Mouse (Mus musculus): ENCODE results near the gene Commd1. TPM values are rescaled to one million over a fixed set of nuclear protein-coding genes. Genes with fewer than 3 reads are reported as not detected.

The Commd1 gene
- polyA plus RNA-seq, 1 experiment from 2014 or later: 384 TPM

DNA sequence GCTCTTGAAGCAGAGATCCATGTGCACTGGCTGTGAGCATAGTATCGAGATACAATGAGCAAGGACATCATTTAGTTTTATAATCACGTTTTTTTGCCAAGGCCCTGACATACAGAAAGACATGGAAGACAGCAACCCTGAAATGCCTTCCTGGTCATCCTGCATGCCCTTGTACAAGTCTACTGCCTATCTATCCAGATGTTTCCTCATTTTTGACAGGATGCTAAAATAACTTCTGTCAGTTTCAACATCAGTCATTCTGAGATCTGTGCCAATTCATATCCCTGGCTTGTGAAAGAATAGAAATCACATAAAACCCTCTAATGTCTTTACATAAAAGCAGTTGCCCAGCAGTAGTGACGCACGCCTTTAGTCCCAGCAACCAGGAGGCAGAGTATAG, 85.1 kb downstream of the Commd1 start:
- ATAC-seq: no peak
- WGBS: 87% methylated on average over 4 of the region's 4 CpGs

DNA sequence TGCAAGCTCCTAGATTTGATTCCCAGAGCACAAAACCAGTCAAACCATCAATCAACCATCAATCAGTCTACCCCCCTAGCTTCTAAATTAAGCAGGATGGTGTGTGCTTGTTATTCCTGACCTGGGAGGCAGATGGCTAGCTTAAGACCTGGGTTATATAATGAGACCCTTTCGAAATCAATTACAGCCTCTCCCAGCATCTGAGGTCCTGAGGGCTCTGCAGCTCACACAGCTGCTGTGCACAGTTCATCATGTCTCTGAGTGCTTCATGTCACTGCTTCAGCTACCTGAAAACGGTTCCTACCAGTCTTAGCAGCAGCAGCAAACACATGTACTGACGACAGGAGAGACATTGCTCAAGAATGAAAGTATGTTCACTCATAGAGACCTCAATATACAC, 89.1 kb downstream of the Commd1 start:
- Histone ChIP-seq H3K27ac (no peak overlapping the region), H3K4me3 (replicated peaks) (no peak overlapping the region), H3K9ac (no peak overlapping the region), H3K4me1 (replicated peaks) (no peaks in the 10 kb centered on the region), H3K4me2 (replicated peaks) (no peak overlapping the region), H3K9me3 (no peaks in the 10 kb centered on the region), H3K27me3 (replicated peaks) (no peaks in the 10 kb centered on the region), H3K36me3 (no peaks in the 10 kb centered on the region)
- ATAC-seq: no peak
- 68% methylated on average over 3 of the region's 3 CpGs for WGBS

More for the DNA sequence above, 85.1 kb downstream of the Commd1 start:
- Histone ChIP-seq H3K9ac (no peak overlapping the region), H3K4me2 (replicated peaks) (no peak overlapping the region), H3K4me3 (replicated peaks) (no peak overlapping the region), H3K27ac (no peak overlapping the region), H3K36me3 (no peaks in the 10 kb centered on the region), H3K9me3 (no peaks in the 10 kb centered on the region), H3K27me3 (replicated peaks) (no peaks in the 10 kb centered on the region), H3K4me1 (replicated peaks) (no peaks in the 10 kb centered on the region)

DNA sequence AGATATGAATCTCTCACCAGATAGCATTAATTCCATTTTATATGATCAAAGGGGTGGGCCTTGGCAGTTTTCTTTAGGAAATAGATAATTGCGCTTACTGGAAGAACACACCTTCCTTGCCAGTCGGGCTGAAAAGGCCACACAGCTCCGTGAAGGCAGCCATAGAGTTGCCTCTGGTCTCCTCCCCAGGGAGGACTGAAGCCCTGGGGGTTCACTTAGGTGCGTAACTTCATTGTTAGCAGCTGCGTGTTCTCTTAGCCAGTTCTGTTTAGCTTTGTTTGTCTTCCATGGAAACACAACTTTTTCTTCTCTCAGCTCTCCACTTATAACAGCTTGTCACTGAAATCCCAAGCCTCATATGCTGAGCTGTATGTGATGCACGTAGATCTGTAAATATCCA, 89.7 kb downstream of the Commd1 start:
- Histone ChIP-seq H3K4me3 (replicated peaks) (no peak overlapping the region), H3K4me1 (replicated peaks) (no peaks in the 10 kb centered on the region), H3K9ac (no peak overlapping the region), H3K27ac (no peak overlapping the region), H3K36me3 (no peaks in the 10 kb centered on the region), H3K27me3 (replicated peaks) (no peaks in the 10 kb centered on the region), H3K4me2 (replicated peaks) (no peak overlapping the region), H3K9me3 (no peaks in the 10 kb centered on the region)
- ATAC-seq: no peak
- WGBS: 60% methylated on average over 6 of the region's 6 CpGs

DNA sequence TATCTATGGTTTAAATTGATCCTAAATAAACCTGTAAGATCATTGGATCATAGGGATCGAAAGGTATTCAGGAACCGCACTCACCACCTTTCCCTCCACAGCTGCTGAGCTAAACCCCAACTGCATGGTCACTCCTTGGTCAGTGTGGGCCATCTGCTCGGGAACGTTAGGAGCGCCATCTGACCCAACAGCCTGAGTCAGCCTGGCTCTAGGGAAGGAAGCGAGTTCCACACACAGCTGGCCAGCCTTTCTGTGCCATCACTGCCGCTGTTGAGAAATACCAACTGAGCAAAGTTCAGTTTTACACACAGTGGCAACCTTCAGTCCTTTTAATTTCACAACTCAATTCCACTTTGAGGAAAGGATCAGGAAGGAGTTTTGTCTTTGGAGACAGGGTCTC, 90.3 kb downstream of the Commd1 start:
- Histone ChIP-seq H3K9me3 (no peaks in the 10 kb centered on the region), H3K9ac (no peak overlapping the region), H3K4me1 (replicated peaks) (no peaks in the 10 kb centered on the region), H3K27me3 (replicated peaks) (no peaks in the 10 kb centered on the region), H3K36me3 (no peaks in the 10 kb centered on the region), H3K27ac (no peak overlapping the region), H3K4me2 (replicated peaks) (no peak overlapping the region), H3K4me3 (replicated peaks) (no peak overlapping the region)
- 72% methylated on average over 7 of the region's 7 CpGs for WGBS
- peak; percentile 83 for ATAC-seq

DNA sequence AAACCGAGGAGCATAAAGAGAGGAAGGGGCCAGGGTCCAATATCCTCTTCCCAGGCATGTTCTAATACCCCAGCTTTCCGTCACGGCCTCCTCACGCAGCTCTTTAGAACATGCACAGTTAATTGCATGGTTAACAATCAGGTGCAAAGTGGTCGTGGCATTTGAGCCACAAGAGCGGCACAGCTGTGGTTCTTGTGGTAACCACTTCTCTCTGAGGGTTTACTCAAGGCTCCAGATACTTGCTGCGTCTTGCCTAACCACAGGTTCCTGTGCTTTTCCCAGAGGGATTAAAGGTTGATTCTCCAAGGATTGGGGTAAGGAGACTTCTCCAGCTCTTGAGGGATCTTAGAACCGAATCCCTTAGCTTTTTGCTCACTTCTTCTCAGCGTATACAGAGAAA, 90.9 kb downstream of the Commd1 start:
- no peak overlapping the region for H3K4me2 ChIP-seq (replicated peaks)
- H3K27ac ChIP-seq: no peak overlapping the region
- 79% methylated on average over 9 of the region's 9 CpGs for WGBS
- H3K36me3 ChIP-seq: no peaks in the 10 kb centered on the region
- ATAC-seq: no peak
- no peaks in the 10 kb centered on the region for H3K4me1 ChIP-seq (replicated peaks)
- no peaks in the 10 kb centered on the region for H3K27me3 ChIP-seq (replicated peaks)
- H3K4me3 ChIP-seq (replicated peaks): no peak overlapping the region
- H3K9me3 ChIP-seq: no peaks in the 10 kb centered on the region
- no peak overlapping the region for H3K9ac ChIP-seq

DNA sequence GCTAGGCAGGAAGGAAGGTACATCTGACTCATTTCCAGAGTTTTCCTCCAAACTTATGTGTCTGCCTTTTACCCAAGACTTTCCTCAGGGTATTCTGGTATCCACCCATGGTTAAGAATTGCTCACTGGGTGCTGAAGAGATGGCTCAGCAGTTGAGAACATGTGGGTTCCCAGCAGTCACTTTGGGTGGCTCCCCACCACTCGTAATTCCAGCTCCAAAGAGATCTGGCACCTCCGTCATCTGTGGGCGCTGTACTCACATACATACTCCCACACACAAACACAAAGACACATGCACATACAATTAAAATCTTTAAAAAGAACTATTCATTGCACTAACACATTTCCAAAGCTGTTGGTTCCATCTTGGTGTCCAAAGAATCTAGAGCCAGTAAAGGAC, 93.0 kb downstream of the Commd1 start:
- Histone ChIP-seq H3K4me2 (replicated peaks) (no peak overlapping the region), H3K27me3 (replicated peaks) (no peaks in the 10 kb centered on the region), H3K36me3 (no peaks in the 10 kb centered on the region), H3K4me3 (replicated peaks) (no peak overlapping the region), H3K9ac (no peak overlapping the region), H3K4me1 (replicated peaks) (no peaks in the 10 kb centered on the region), H3K9me3 (no peaks in the 10 kb centered on the region), H3K27ac (no peak overlapping the region)
- no peak for ATAC-seq
- 89% methylated on average over 3 of the region's 3 CpGs for WGBS

DNA sequence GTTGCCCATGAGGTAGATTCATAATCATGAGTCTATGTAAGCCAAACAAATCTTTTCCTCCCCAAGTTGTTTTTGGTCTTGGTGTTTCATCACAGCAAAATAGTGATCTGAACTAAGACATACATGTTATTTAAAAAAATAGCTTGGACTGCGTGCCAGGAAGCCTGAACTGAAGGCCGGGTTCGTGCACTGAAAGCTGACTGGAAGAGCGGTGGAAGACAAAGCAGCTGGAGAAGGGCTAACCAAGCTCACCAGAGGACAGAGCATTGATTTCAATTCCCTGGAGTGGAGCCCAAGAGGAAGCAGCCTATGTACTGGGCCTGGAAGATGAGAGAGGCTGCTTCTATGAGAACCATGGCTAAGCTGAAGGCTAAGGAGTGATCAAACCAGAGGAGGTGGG, 95.2 kb downstream of the Commd1 start:
- no peaks in the 10 kb centered on the region for H3K9me3 ChIP-seq
- WGBS: 85% methylated on average over 4 of the region's 4 CpGs
- no peak overlapping the region for H3K4me2 ChIP-seq (replicated peaks)
- no peaks in the 10 kb centered on the region for H3K27me3 ChIP-seq (replicated peaks)
- no peak overlapping the region for H3K27ac ChIP-seq
- H3K4me1 ChIP-seq (replicated peaks): no peaks in the 10 kb centered on the region
- ATAC-seq: no peak
- H3K36me3 ChIP-seq: no peaks in the 10 kb centered on the region
- H3K4me3 ChIP-seq (replicated peaks): no peak overlapping the region
- H3K9ac ChIP-seq: no peak overlapping the region

DNA sequence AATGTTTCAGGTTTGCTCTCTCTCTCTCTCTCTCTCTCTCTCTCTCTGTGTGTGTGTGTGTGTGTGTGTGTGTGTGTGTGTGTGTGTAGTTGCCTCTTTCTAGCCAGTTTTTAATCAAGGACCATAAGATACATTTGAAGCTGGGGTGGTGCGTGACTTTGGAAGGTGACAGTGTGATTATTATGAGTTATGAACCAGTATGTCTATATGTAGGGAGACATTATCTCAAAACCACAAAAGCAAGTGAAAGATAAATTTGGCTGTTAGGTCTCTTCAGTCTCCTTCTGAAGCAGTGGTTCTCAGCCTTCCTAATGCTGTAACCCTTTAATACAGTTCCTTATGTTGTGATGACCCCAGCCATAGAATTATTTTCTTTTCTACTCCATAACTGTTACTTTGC, 96.8 kb downstream of the Commd1 start:
- Histone ChIP-seq H3K9ac (no peak overlapping the region), H3K27ac (no peak overlapping the region), H3K4me2 (replicated peaks) (no peak overlapping the region), H3K4me3 (replicated peaks) (no peak overlapping the region), H3K9me3 (no peaks in the 10 kb centered on the region), H3K27me3 (replicated peaks) (no peaks in the 10 kb centered on the region), H3K36me3 (no peaks in the 10 kb centered on the region), H3K4me1 (replicated peaks) (0 out of 2 replicates have a peak, but pooled peaks cover 3% of the 10 kb centered on the region)
- ATAC-seq: no peak
- WGBS: 85% methylated on average over 1 of the region's 1 CpGs

DNA sequence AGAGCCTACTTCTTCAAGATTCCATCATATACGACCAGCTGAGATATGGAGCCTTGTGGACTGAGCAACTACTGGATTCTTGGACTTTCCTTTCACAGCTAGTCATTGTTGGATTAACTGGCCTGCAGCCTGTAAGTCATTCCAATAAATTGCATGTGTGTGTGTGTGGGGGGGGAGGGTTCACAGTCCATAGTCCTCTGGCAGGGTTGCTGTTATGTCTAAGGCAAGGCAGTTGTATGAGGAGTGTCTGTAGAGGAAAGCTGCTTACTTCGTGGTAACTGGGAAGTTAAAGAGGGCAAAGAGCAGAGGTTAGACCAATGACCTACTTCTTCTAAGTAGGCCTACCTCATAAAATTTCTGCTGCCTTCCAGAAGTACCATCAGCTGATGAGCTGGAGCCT, 98.5 kb downstream of the Commd1 start:
- 0 out of 2 replicates have a peak, but pooled peaks cover 3% of the 10 kb centered on the region for H3K4me1 ChIP-seq (replicated peaks)
- 54% methylated on average over 2 of the region's 2 CpGs for WGBS
- no peak overlapping the region for H3K4me3 ChIP-seq (replicated peaks)
- no peak overlapping the region for H3K4me2 ChIP-seq (replicated peaks)
- ATAC-seq: peak; percentile 89
- no peak overlapping the region for H3K9ac ChIP-seq
- H3K36me3 ChIP-seq: no peaks in the 10 kb centered on the region
- no peaks in the 10 kb centered on the region for H3K27me3 ChIP-seq (replicated peaks)
- no peak overlapping the region for H3K27ac ChIP-seq
- no peaks in the 10 kb centered on the region for H3K9me3 ChIP-seq

DNA sequence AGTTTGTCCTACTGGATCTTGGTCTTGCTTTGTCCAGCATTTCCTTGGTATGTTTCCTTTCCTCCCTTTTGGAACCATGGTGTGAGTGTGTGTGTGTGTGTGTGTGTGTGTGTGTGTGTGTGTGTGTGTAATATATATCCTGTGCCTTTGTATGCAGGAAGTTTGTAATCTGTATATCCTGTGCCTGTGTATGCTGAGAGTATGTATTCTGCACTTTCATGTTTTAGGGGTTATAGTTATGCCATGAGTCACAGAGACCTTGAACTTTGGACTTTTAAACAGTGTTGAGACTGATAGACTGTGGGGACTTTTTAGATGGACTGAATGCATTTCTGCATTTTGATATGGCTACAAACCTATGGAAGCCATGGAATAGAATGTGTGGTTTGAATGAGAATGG, 99.3 kb downstream of the Commd1 start:
- no peak overlapping the region for H3K27ac ChIP-seq

DNA sequence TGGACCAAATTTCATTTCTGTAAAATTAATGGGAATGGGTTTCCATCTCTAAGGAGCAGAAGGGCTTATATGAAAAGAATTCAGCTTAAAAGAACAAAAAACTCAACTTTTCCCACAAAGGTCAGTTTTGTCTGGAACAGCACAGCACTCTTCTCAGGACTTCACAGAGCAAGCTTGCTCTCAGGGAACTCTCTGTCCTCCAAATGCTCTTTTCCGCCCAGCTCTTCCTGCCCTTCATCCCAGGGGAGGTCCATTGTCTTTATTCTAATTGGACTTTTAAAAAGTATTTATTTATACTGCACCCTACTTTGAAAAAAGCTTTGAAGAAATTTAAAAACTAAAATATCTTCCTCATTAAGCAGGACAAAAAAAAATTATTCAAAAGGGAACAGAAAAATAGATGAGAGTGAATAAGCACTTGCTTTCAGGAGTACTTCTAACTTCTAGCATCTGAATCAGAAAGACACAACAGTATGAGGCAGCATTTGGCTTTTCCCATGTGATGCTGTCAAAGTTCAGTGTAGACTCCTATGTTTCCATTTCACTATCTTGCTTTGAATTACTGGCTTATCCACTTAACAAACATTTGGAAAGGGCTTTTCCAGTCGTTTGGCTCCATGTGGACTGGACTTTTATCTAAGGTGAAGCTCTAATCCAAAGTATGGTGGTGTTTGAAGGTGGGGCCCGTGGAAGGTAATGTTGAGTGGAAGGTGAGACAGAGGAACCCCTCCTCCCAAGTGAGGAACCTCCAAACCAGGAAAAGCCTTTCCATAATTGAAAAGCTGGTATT, 101.6 kb downstream of the Commd1 start:
- no peaks in the 10 kb centered on the region for H3K9me3 ChIP-seq
- H3K27ac ChIP-seq: no peak overlapping the region
- no peak overlapping the region for H3K4me2 ChIP-seq (replicated peaks)
- H3K9ac ChIP-seq: no peak overlapping the region
- 0 out of 2 replicates have a peak, but pooled peaks cover 3% of the 10 kb centered on the region for H3K4me1 ChIP-seq (replicated peaks)
- no peaks in the 10 kb centered on the region for H3K36me3 ChIP-seq
- 58% methylated on average over 3 of the region's 3 CpGs for WGBS
- H3K27me3 ChIP-seq (replicated peaks): no peaks in the 10 kb centered on the region
- peak; percentile 46 for ATAC-seq
- no peak overlapping the region for H3K4me3 ChIP-seq (replicated peaks)

More for the DNA sequence above, 99.3 kb downstream of the Commd1 start:
- Histone ChIP-seq H3K27me3 (replicated peaks) (no peaks in the 10 kb centered on the region), H3K4me2 (replicated peaks) (no peak overlapping the region), H3K9me3 (no peaks in the 10 kb centered on the region), H3K4me3 (replicated peaks) (no peak overlapping the region), H3K36me3 (no peaks in the 10 kb centered on the region), H3K4me1 (replicated peaks) (0 out of 2 replicates have a peak, but pooled peaks cover 3% of the 10 kb centered on the region), H3K9ac (no peak overlapping the region)
- no peak for ATAC-seq

DNA sequence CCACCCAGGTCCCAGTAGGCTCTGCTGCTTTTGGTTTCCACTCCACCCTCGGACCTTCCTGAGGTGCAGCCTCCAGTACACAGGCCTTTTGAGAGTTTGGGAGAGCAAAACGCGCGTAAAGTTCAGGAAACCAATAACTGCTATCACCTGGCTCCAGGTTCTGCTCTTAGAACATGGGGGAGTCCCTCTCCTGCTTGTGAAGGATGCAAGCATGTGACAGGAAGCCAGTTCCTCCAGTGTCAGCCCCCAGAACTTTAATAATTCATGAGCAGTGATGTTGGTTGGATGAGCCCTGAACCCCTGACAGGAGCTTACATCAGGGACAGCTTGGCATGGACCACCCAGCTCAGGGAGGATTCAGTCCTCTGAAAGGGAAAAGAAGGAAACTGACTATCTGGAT, 102.5 kb downstream of the Commd1 start:
- ATAC-seq: no peak
- Histone ChIP-seq H3K36me3 (no peaks in the 10 kb centered on the region), H3K4me1 (replicated peaks) (0 out of 2 replicates have a peak, but pooled peaks cover 3% of the 10 kb centered on the region), H3K4me2 (replicated peaks) (no peak overlapping the region), H3K9me3 (no peaks in the 10 kb centered on the region), H3K27me3 (replicated peaks) (no peaks in the 10 kb centered on the region), H3K27ac (no peak overlapping the region), H3K9ac (no peak overlapping the region), H3K4me3 (replicated peaks) (no peak overlapping the region)
- 87% methylated on average over 4 of the region's 4 CpGs for WGBS

DNA sequence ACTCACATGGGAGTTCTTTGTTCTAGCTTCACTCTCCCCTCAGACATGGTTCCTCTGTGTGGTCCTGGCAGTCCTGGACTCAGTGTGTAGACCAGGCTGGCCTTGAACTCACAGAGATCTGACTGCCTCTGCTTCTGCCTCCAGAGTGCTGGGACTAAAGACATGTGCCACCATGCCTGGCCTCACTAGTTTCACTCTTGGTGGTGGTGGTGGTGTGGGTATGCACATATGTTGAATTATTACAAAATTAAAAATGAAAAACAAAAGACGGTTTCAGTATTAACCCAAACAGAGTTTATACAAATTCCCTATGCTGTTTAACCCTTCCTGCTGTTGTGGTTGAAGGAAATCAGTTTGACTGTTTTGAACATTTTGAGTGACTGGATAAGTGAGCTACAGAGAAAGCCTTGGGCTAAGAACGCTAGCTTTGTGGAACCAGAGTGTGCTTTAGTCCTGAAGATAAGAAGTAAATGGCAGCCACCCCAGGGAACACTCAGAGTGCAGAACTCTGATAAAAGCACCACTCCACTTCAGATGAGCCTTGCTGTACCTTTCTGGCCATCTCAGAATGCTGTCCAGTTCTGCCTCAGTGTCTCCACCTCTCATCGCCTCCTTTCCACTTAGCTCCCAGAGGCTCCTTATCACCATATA, 105.4 kb downstream of the Commd1 start:
- Histone ChIP-seq H3K4me2 (replicated peaks) (no peak overlapping the region), H3K4me3 (replicated peaks) (no peak overlapping the region), H3K27me3 (replicated peaks) (no peaks in the 10 kb centered on the region), H3K9me3 (no peaks in the 10 kb centered on the region), H3K36me3 (no peaks in the 10 kb centered on the region), H3K9ac (no peak overlapping the region), H3K4me1 (replicated peaks) (peaks cover 11% of the 10 kb centered on the region; the same call in 1 of the 2 replicates), H3K27ac (no peak overlapping the region)
- WGBS: 77% methylated on average over 3 of the region's 3 CpGs
- ATAC-seq: no peak

Data from intestine, embryonic 15.5 days (tissue).